Mouse (Mus musculus) hindbrain, embryonic 10.5 days (tissue): Measurements from ENCODE around the gene Borcs5. TPM values are rescaled to one million over a fixed set of nuclear protein-coding genes. Genes with fewer than 3 reads are reported as not detected.

Source experiments
- DNase-seq: peaks from one replicate; pipeline ENCODE4 v3.0.0-alpha.2; 2017; ENCODE audit warnings: low spot score
- H3K27ac ChIP-seq: fragments of 300-500 bp; sonication (generic); 2 replicates; pipeline ENCODE4 v1.5.1; 2016; ENCODE audit warnings: mild to moderate bottlenecking, moderate library complexity
- H3K27me3 ChIP-seq: fragments of 300-500 bp; sonication (generic); 2 replicates; pipeline ENCODE4 v1.6.1; 2016; ENCODE audit warnings: mild to moderate bottlenecking; ENCODE audit not compliant: poor library complexity, insufficient read depth, severe bottlenecking
- H3K36me3 ChIP-seq: fragments of 300-500 bp; sonication (generic); 2 replicates; pipeline ENCODE4 v1.6.1; 2016; ENCODE audit warnings: mild to moderate bottlenecking, moderate library complexity
- H3K4me1 ChIP-seq: fragments of 300-500 bp; sonication (generic); replicated peaks from 2 replicates; pipeline ENCODE4 v1.6.1; 2016; ENCODE audit warnings: mild to moderate bottlenecking
- H3K4me3 ChIP-seq: fragments of 300-500 bp; sonication (generic); 2 replicates; pipeline ENCODE4 v1.5.1; 2016; ENCODE audit warnings: mild to moderate bottlenecking, moderate library complexity
- H3K9me3 ChIP-seq: fragments of 300-500 bp; sonication (generic); 2 replicates; pipeline ENCODE4 v1.6.1; 2016; ENCODE audit warnings: mild to moderate bottlenecking, moderate library complexity
- WGBS: fragments of 180-500 bp; shearing (Covaris S2); methylation state at CpG from one replicate; pipeline ENCODE4 v1.1.7; 2016; 5-methylcytosine and 5-hydroxymethylcytosine counted together
- polyA plus RNA-seq: library from polyadenylated mRNA; unstranded; fragments of >200 nt; fragmentation: Nextera tagmentation; extraction: Ambion mirVana; gene quantifications from 2 replicates; pipeline ENCODE4 v1.2.1, GENCODE M21; 2016

The Borcs5 gene
- polyA plus RNA-seq, 1 experiment from 2014 or later, result 28.7 TPM

- H3K4me3 ChIP-seq, result no peak overlapping the region
- no peak for DNase-seq
- no peaks in the 10 kb centered on the region for H3K27me3 ChIP-seq
- H3K36me3 ChIP-seq, result no peaks in the 10 kb centered on the region
- H3K27ac ChIP-seq, result no peak overlapping the region
- H3K4me1 ChIP-seq, result no peaks in the 10 kb centered on the region
- 99% methylated on average over 3 of the region's 3 CpGs for WGBS
- H3K9me3 ChIP-seq, result no peaks in the 10 kb centered on the region
Measured at GRCm38 (mm10) chr6:134694988-134695387, 55.7 kb downstream of the Borcs5 start.

GRCm38 (mm10) chr6:134695625-134696024, 56.3 kb downstream of the Borcs5 start:
- no peaks in the 10 kb centered on the region for H3K27me3 ChIP-seq
- H3K4me1 ChIP-seq, result 0 out of 2 replicates have a peak, but pooled peaks cover 2% of the 10 kb centered on the region
- 85% methylated on average over 3 of the region's 3 CpGs for WGBS
- H3K36me3 ChIP-seq, result no peaks in the 10 kb centered on the region
- no peaks in the 10 kb centered on the region for H3K9me3 ChIP-seq
- no peak overlapping the region for H3K27ac ChIP-seq
- H3K4me3 ChIP-seq, result no peak overlapping the region
- DNase-seq, result no peak

GRCm38 (mm10) chr6:134696146-134696545, 56.8 kb downstream of the Borcs5 start:
- no peak overlapping the region for H3K4me3 ChIP-seq
- 0 out of 2 replicates have a peak, but pooled peaks cover 6% of the 10 kb centered on the region for H3K4me1 ChIP-seq
- WGBS, result 77% methylated on average over 4 of the region's 4 CpGs
- DNase-seq, result no peak
- no peak overlapping the region for H3K27ac ChIP-seq
- H3K36me3 ChIP-seq, result no peaks in the 10 kb centered on the region
- no peaks in the 10 kb centered on the region for H3K9me3 ChIP-seq
- H3K27me3 ChIP-seq, result no peaks in the 10 kb centered on the region

GRCm38 (mm10) chr6:134696554-134696953, 57.2 kb downstream of the Borcs5 start:
- no peak overlapping the region for H3K27ac ChIP-seq
- 91% methylated on average over 2 of the region's 2 CpGs for WGBS
- no peaks in the 10 kb centered on the region for H3K36me3 ChIP-seq
- no peaks in the 10 kb centered on the region for H3K27me3 ChIP-seq
- H3K9me3 ChIP-seq, result no peaks in the 10 kb centered on the region
- 0 out of 2 replicates have a peak, but pooled peaks cover 6% of the 10 kb centered on the region for H3K4me1 ChIP-seq
- no peak for DNase-seq
- H3K4me3 ChIP-seq, result no peak overlapping the region

GRCm38 (mm10) chr6:134698243-134698642, 58.9 kb downstream of the Borcs5 start:
- Histone ChIP-seq H3K4me1 (0 out of 2 replicates have a peak, but pooled peaks cover 6% of the 10 kb centered on the region), H3K4me3 (no peak overlapping the region)
- WGBS, result 90% methylated on average over 5 of the region's 5 CpGs

GRCm38 (mm10) chr6:134700451-134701210, 61.3 kb downstream of the Borcs5 start:
- H3K27me3 ChIP-seq, result no peaks in the 10 kb centered on the region
- no peak for DNase-seq
- H3K27ac ChIP-seq, result no peak overlapping the region
- no peak overlapping the region for H3K4me3 ChIP-seq
- H3K4me1 ChIP-seq, result 0 out of 2 replicates have a peak, but pooled peaks cover 6% of the 10 kb centered on the region
- H3K36me3 ChIP-seq, result no peaks in the 10 kb centered on the region
- no peaks in the 10 kb centered on the region for H3K9me3 ChIP-seq
- 72% methylated on average over 8 of the region's 8 CpGs for WGBS

More at GRCm38 (mm10) chr6:134698243-134698642, 58.9 kb downstream of the Borcs5 start:
- DNase-seq, result no peak
- Histone ChIP-seq H3K27ac (no peak overlapping the region), H3K9me3 (no peaks in the 10 kb centered on the region), H3K27me3 (no peaks in the 10 kb centered on the region), H3K36me3 (no peaks in the 10 kb centered on the region)

- Histone ChIP-seq H3K36me3 (no peaks in the 10 kb centered on the region), H3K27ac (no peak overlapping the region), H3K4me1 (0 out of 2 replicates have a peak, but pooled peaks cover 6% of the 10 kb centered on the region), H3K27me3 (no peaks in the 10 kb centered on the region), H3K9me3 (no peaks in the 10 kb centered on the region), H3K4me3 (no peak overlapping the region)
- DNase-seq, result no peak
- 91% methylated on average over 6 of the region's 6 CpGs for WGBS
Measured at GRCm38 (mm10) chr6:134701211-134701602, 61.9 kb downstream of the Borcs5 start.

GRCm38 (mm10) chr6:134702184-134702583, 62.9 kb downstream of the Borcs5 start:
- no peak overlapping the region for H3K4me3 ChIP-seq
- H3K4me1 ChIP-seq, result 0 out of 2 replicates have a peak, but pooled peaks cover 6% of the 10 kb centered on the region
- no peak overlapping the region for H3K27ac ChIP-seq
- H3K9me3 ChIP-seq, result no peaks in the 10 kb centered on the region
- no peak for DNase-seq
- WGBS, result 98% methylated on average over 7 of the region's 7 CpGs
- H3K27me3 ChIP-seq, result no peaks in the 10 kb centered on the region
- H3K36me3 ChIP-seq, result no peaks in the 10 kb centered on the region

- Histone ChIP-seq H3K27me3 (no peaks in the 10 kb centered on the region), H3K4me3 (no peak overlapping the region), H3K4me1 (0 out of 2 replicates have a peak, but pooled peaks cover 6% of the 10 kb centered on the region), H3K9me3 (no peaks in the 10 kb centered on the region), H3K36me3 (0 out of 2 replicates have a peak, but pooled peaks cover 4% of the 10 kb centered on the region), H3K27ac (no peak overlapping the region)
- 86% methylated on average over 4 of the region's 4 CpGs for WGBS
- DNase-seq, result no peak
Measured at GRCm38 (mm10) chr6:134703053-134703690, 63.9 kb downstream of the Borcs5 start.

- no peaks in the 10 kb centered on the region for H3K4me1 ChIP-seq
- no peak for DNase-seq
- 0 out of 2 replicates have a peak, but pooled peaks cover 12% of the 10 kb centered on the region for H3K36me3 ChIP-seq
- H3K27me3 ChIP-seq, result no peaks in the 10 kb centered on the region
- H3K4me3 ChIP-seq, result no peak overlapping the region
- H3K9me3 ChIP-seq, result no peaks in the 10 kb centered on the region
- 90% methylated on average over 4 of the region's 4 CpGs for WGBS
- H3K27ac ChIP-seq, result no peak overlapping the region
Measured at GRCm38 (mm10) chr6:134706467-134706866, 67.2 kb downstream of the Borcs5 start.

- no peak overlapping the region for H3K27ac ChIP-seq
- peaks cover 24% of the 10 kb centered on the region; the same call in 1 of the 2 replicates for H3K36me3 ChIP-seq
Measured at GRCm38 (mm10) chr6:134710020-134710419, 70.7 kb downstream of the Borcs5 start.

GRCm38 (mm10) chr6:134713321-134713720, 74.0 kb downstream of the Borcs5 start:
- H3K9me3 ChIP-seq, result no peaks in the 10 kb centered on the region
- H3K27ac ChIP-seq, result no peak overlapping the region
- 44% methylated on average over 3 of the region's 3 CpGs for WGBS
- no peaks in the 10 kb centered on the region for H3K27me3 ChIP-seq
- 0 out of 2 replicates have a peak, but pooled peaks cover 6% of the 10 kb centered on the region for H3K4me1 ChIP-seq
- H3K36me3 ChIP-seq, result peaks cover 42% of the 10 kb centered on the region
- DNase-seq, result no peak
- H3K4me3 ChIP-seq, result no peak overlapping the region

More at GRCm38 (mm10) chr6:134710020-134710419, 70.7 kb downstream of the Borcs5 start:
- no peak overlapping the region for H3K4me3 ChIP-seq
- 89% methylated on average over 15 of the region's 15 CpGs for WGBS
- 0 out of 2 replicates have a peak, but pooled peaks cover 6% of the 10 kb centered on the region for H3K4me1 ChIP-seq
- no peak for DNase-seq
- H3K9me3 ChIP-seq, result no peaks in the 10 kb centered on the region
- H3K27me3 ChIP-seq, result no peaks in the 10 kb centered on the region

GRCm38 (mm10) chr6:134713897-134714296, 74.6 kb downstream of the Borcs5 start:
- Histone ChIP-seq H3K27me3 (no peaks in the 10 kb centered on the region), H3K4me1 (0 out of 2 replicates have a peak, but pooled peaks cover 6% of the 10 kb centered on the region), H3K4me3 (no peak overlapping the region), H3K9me3 (no peaks in the 10 kb centered on the region), H3K36me3 (peaks cover 47% of the 10 kb centered on the region), H3K27ac (no peak overlapping the region)
- 52% methylated on average over 1 of the region's 1 CpGs for WGBS
- DNase-seq, result no peak
